Mouse (Mus musculus) olfactory bulb, adult 2 months (tissue): ENCODE data around the gene Dlat.

ENCODE experiments used
- CTCF ChIP-seq: fragments of 200-500 bp; IDR thresholded peaks from 2 replicates; pipeline ENCODE4 v1.5.1; 2012; ENCODE audit warnings: low read depth, mild to moderate bottlenecking, low read length, moderate library complexity; ENCODE audit not compliant: insufficient read depth
- POLR2A ChIP-seq: fragments of 200-500 bp; IDR thresholded peaks from 2 replicates; pipeline ENCODE4 v1.6.1; 2012; ENCODE audit warnings: mild to moderate bottlenecking, low read depth, low read length, moderate library complexity; ENCODE audit not compliant: insufficient read depth

GRCm38 (mm10) chr9:50696851-50697705 is 37.5 kb upstream of the Dlat start:
- no peak for TF ChIP-seq POLR2A
- TF ChIP-seq CTCF, result no peak
